Mouse (Mus musculus): ENCODE data around the gene Gm9903. TPM values are rescaled to one million over a fixed set of nuclear protein-coding genes. Genes with fewer than 3 reads are reported as not detected.

Gene Gm9903
- polyA plus RNA-seq, 1 experiment = 0.98 TPM

- no peak for TF ChIP-seq CTCF (IDR thresholded peaks at IDR 0.05; ENCODE audit: borderline replicate concordance, extremely low read depth, insufficient read depth, insufficient read length)
- TF ChIP-seq POLR2A (IDR thresholded peaks at IDR 0.05; ENCODE audit: borderline replicate concordance, extremely low read depth, insufficient read depth, insufficient read length, poor library complexity, severe bottlenecking) = no peak
- no peak for DNase-seq (ENCODE audit: low read depth)
Observed at GRCm38 (mm10) chr5:33614391-33614790, 15.3 kb upstream of the Gm9903 start.

DNA sequence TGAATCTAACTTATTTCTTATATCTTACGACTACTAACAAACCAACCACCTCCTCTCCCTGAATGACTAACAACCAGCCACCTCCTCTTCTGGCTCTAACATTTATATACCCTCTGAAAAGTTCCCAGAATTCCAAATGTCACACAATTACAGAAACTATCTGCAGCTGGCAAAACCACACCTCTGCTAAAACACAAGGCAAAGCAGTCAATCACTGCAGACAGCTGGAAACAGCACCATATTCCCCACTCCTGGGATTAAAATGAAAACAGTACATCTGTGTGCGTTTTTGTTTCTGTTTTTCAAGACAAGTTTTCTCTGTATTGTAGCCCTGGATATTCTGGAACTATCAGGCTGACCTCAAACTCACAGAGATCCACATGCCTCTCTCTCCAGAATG lies 7.1 kb upstream of the Gm9903 start:
- no peak for TF ChIP-seq POLR2A (IDR thresholded peaks at IDR 0.05; ENCODE audit: borderline replicate concordance, extremely low read depth, insufficient read depth, insufficient read length, poor library complexity, severe bottlenecking)
- no peak for TF ChIP-seq CTCF (IDR thresholded peaks at IDR 0.05; ENCODE audit: borderline replicate concordance, extremely low read depth, insufficient read depth, insufficient read length)
- DNase-seq (ENCODE audit: low read depth) = no peak

DNA sequence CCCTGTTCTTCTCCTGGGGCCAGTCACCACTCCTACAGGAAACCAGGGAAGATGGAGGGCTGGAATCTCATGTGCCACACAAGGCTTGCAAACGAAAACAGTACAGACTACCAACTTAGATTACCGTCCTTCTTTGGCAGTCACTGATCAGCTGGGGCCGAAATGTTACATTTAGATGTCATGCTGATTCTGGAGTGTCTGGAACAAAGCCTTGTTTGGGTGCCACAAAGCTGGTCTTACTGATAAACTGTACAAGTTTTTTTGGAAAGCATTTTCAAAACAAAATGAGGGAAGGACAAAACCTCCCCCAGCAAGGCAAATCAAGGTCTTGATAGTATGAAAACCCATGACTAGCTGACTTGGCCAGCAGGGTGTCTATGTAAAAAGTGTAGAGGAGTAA lies 6.0 kb upstream of the Gm9903 start:
- TF ChIP-seq CTCF (IDR thresholded peaks at IDR 0.05; ENCODE audit: borderline replicate concordance, extremely low read depth, insufficient read depth, insufficient read length) (no peak), POLR2A (IDR thresholded peaks at IDR 0.05; ENCODE audit: borderline replicate concordance, extremely low read depth, insufficient read depth, insufficient read length, poor library complexity, severe bottlenecking) (no peak)
- DNase-seq (ENCODE audit: low read depth) = no peak

DNA sequence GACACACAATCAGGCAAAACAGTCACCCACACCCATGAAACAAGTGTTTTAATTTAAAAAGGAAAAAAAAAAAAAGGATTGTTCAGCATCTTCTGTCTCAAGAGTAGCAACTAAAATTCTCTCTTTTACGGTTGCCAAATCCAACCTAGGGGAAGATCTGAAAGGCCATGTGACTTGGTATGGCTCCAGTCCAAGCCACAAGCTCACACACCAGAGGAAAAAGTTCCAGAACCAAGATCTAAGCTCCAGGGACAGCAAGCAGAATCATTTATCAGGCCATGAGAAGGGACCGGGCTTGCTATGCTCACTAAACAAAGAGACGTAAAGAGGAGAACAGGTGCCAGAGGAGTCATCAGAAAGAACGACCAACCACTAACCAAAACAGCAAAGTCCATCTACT lies 1.8 kb upstream of the Gm9903 start:
- DNase-seq (ENCODE audit: low read depth) = peak; percentile 17
- TF ChIP-seq CTCF (IDR thresholded peaks at IDR 0.05; ENCODE audit: borderline replicate concordance, extremely low read depth, insufficient read depth, insufficient read length) (no peak), POLR2A (IDR thresholded peaks at IDR 0.05; ENCODE audit: borderline replicate concordance, extremely low read depth, insufficient read depth, insufficient read length, poor library complexity, severe bottlenecking) (no peak)

DNA sequence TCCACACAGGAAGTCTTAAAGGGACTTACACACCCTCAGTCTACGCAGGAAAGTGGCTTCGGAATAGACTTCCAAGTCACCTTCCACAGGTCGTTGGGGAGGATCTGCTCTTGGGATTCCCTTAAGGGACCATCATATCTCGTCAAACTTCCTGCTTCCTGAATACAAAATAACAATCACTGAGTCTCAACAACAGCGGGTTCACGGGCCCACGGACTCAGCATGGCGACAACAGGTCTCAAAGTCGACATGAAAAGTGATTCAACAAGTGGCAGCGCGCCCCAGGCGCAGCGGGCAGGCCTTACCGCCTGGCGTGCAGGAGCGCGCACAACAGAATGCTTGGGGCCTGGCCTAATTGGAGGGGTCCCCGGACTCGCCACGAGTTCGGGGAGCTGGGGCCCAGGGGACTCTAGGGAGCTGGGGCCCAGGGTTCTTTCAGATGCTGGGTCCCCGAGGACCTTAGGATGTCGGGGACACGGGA lies 865 bp upstream of the Gm9903 start:
- no peak for TF ChIP-seq POLR2A (IDR thresholded peaks at IDR 0.05; ENCODE audit: borderline replicate concordance, extremely low read depth, insufficient read depth, insufficient read length, poor library complexity, severe bottlenecking)
- TF ChIP-seq CTCF (IDR thresholded peaks at IDR 0.05; ENCODE audit: borderline replicate concordance, extremely low read depth, insufficient read depth, insufficient read length) = no peak

DNA sequence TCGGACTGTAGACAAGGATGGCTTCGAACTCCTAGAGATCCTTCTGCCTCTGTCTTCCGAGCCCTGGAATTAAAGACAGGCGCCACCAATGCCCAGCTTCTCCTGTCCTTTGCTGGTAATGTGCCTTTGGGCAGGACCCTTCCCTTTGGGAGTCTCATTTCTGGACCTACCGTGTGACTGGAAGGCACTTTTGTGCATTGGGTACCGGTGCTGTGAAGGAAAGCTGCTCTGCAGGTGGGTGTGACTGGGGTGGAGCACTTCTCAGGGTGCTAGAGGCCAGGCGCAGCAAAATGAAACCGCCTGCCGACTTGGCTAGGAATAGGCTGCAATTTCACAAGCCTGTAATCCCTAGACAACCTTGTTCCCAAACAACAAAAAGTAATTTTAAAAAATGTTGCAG lies 336 bp downstream of the Gm9903 start:
- TF ChIP-seq POLR2A (IDR thresholded peaks at IDR 0.05; ENCODE audit: borderline replicate concordance, extremely low read depth, insufficient read depth, insufficient read length, poor library complexity, severe bottlenecking) (no peak), CTCF (IDR thresholded peaks at IDR 0.05; ENCODE audit: borderline replicate concordance, extremely low read depth, insufficient read depth, insufficient read length) (no peak)
- DNase-seq (ENCODE audit: low read depth) = no peak

More for the DNA sequence above, 865 bp upstream of the Gm9903 start:
- DNase-seq (ENCODE audit: low read depth) = peak; percentile 67

GRCm38 (mm10) chr5:33630615-33631014 lies 890 bp downstream of the Gm9903 start:
- no peak for TF ChIP-seq POLR2A (IDR thresholded peaks at IDR 0.05; ENCODE audit: borderline replicate concordance, extremely low read depth, insufficient read depth, insufficient read length, poor library complexity, severe bottlenecking)
- TF ChIP-seq CTCF (IDR thresholded peaks at IDR 0.05; ENCODE audit: borderline replicate concordance, extremely low read depth, insufficient read depth, insufficient read length) = no peak
- DNase-seq (ENCODE audit: low read depth) = no peak

GRCm38 (mm10) chr5:33632526-33632925 lies 2.8 kb downstream of the Gm9903 start:
- DNase-seq (ENCODE audit: low read depth) = no peak
- TF ChIP-seq POLR2A (IDR thresholded peaks at IDR 0.05; ENCODE audit: borderline replicate concordance, extremely low read depth, insufficient read depth, insufficient read length, poor library complexity, severe bottlenecking) (no peak), CTCF (IDR thresholded peaks at IDR 0.05; ENCODE audit: borderline replicate concordance, extremely low read depth, insufficient read depth, insufficient read length) (no peak)

- TF ChIP-seq POLR2A (IDR thresholded peaks at IDR 0.05; ENCODE audit: borderline replicate concordance, extremely low read depth, insufficient read depth, insufficient read length, poor library complexity, severe bottlenecking) (no peak), CTCF (IDR thresholded peaks at IDR 0.05; ENCODE audit: borderline replicate concordance, extremely low read depth, insufficient read depth, insufficient read length) (no peak)
- no peak for DNase-seq (ENCODE audit: low read depth)
Observed at GRCm38 (mm10) chr5:33635361-33635760, 5.6 kb downstream of the Gm9903 start.

DNA sequence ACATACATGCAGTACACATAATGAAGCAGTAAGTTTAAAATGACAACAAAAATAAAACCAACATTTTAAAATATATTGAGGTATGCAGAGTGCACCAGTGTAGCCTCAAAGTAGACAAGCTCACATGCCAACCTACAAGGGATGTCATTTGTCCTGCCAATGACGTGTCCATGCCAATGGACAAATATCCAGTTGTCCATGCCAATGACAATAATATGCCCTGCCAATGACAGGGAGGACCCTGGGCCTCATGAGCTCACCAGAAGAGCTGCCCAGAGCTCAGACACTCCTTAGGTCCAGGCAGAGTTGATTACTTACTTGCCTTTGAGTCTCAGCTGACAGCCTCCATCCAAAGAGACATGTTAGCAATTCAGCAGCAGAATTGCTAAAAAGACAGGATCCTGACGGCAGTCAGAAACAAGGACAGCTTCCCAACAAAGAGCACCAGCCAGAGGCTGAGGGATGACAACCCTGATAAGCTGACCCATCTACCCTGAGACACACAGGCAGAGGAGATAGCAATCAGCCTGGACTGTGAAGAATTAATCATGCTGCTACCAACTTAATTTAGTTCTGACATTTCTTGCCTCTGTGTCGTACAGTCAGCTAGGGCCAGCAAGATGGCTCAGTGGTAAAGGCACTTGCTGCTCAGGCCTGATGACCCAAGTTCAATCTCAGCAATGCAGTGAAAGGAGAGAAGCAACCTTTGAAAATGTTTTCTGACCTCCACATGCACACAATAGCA lies 8.1 kb downstream of the Gm9903 start:
- TF ChIP-seq CTCF (IDR thresholded peaks at IDR 0.05; ENCODE audit: borderline replicate concordance, extremely low read depth, insufficient read depth, insufficient read length) = no peak
- DNase-seq (ENCODE audit: low read depth) = no peak

DNA sequence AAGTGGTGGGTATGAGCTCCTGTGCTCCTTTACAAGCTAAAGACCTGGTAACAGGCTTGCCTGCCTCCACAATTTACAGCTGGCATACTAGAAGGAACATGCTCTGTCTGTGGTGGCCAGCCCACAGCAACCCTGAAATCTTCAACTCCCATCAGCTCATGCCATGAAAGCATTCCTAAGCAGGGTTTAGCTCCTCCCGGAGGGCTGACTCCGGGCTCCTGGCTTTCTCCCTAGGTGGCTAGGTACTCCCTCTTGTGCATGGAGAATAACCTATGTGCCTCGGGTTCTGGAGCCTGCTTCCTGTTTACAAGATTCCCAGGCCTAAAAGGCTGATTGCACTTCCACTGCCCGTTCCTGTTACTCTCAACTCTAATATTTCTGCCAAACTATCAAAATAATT lies 9.1 kb downstream of the Gm9903 start:
- no peak for TF ChIP-seq POLR2A (IDR thresholded peaks at IDR 0.05; ENCODE audit: borderline replicate concordance, extremely low read depth, insufficient read depth, insufficient read length, poor library complexity, severe bottlenecking)
- TF ChIP-seq CTCF (IDR thresholded peaks at IDR 0.05; ENCODE audit: borderline replicate concordance, extremely low read depth, insufficient read depth, insufficient read length) = no peak

DNA sequence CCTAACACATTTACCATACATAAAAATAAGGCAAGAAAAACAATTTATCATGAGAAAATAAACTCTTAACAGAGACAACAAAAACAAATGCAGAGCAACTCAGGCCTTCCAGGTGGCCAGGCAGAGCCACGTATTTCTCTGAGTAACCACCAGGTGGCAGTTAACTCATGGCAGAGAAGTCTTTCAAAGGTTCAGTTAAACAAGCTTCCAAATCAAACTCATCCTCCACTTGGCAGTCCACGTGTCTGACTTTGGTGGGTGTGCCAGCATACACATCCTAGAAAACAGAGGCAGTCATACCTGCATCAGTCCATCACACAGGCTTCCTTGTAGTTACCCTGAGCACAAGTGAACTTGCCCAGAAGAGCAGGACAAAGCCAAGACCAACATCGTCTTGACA lies 10.9 kb downstream of the Gm9903 start:
- TF ChIP-seq CTCF (IDR thresholded peaks at IDR 0.05; ENCODE audit: borderline replicate concordance, extremely low read depth, insufficient read depth, insufficient read length) (peak; percentile 60; the same call in 1 of the 2 replicates), POLR2A (IDR thresholded peaks at IDR 0.05; ENCODE audit: borderline replicate concordance, extremely low read depth, insufficient read depth, insufficient read length, poor library complexity, severe bottlenecking) (no peak)
- DNase-seq (ENCODE audit: low read depth) = peak; percentile 66

More for the DNA sequence above, 9.1 kb downstream of the Gm9903 start:
- no peak for DNase-seq (ENCODE audit: low read depth)
